Mouse (Mus musculus) limb, embryonic 10.5 days (tissue): ENCODE data around the gene Map3k10. TPM values are rescaled to one million over a fixed set of nuclear protein-coding genes. Genes with fewer than 3 reads are reported as not detected.
"Not testable (repeated sequence)": the region's sequence is repeated elsewhere in the genome, so short reads cannot be mapped to it uniquely, and the experiment has no call there.

ENCODE experiments used
- DNase-seq: peaks from one replicate; pipeline ENCODE4 v3.0.0-alpha.2; 2017; ENCODE audit warnings: low spot score
- H3K27ac ChIP-seq: fragments of 300-500 bp; sonication (generic); 2 replicates; pipeline ENCODE4 v1.5.1; 2016; ENCODE audit warnings: mild to moderate bottlenecking
- H3K27me3 ChIP-seq: fragments of 300-500 bp; sonication (generic); 2 replicates; pipeline ENCODE4 v1.6.1; 2016; ENCODE audit warnings: low read depth, mild to moderate bottlenecking; ENCODE audit not compliant: poor library complexity, severe bottlenecking
- H3K36me3 ChIP-seq: fragments of 300-500 bp; sonication (generic); 2 replicates; pipeline ENCODE4 v1.6.1; 2016; ENCODE audit warnings: mild to moderate bottlenecking, moderate library complexity
- H3K4me1 ChIP-seq: fragments of 300-500 bp; sonication (generic); 2 replicates; pipeline ENCODE4 v1.6.1; 2016
- H3K4me3 ChIP-seq: fragments of 300-500 bp; sonication (generic); 2 replicates; pipeline ENCODE4 v1.5.1; 2016; ENCODE audit warnings: mild to moderate bottlenecking, moderate library complexity
- H3K9me3 ChIP-seq: fragments of 300-500 bp; sonication (generic); replicated peaks from 2 replicates; pipeline ENCODE4 v1.6.1; 2016; ENCODE audit warnings: mild to moderate bottlenecking
- WGBS: fragments of 180-500 bp; shearing (Covaris S2); methylation state at CpG from one replicate; pipeline ENCODE4 v1.1.7; 2016; 5-methylcytosine and 5-hydroxymethylcytosine counted together
- polyA plus RNA-seq: library from polyadenylated mRNA; unstranded; fragments of >200 nt; fragmentation: Nextera tagmentation; extraction: Ambion mirVana; gene quantifications from 2 replicates; pipeline ENCODE4 v1.2.1, GENCODE M21; 2016

Gene Map3k10
- polyA plus RNA-seq, 1 experiment from 2014 or later = 12.3 TPM

DNA sequence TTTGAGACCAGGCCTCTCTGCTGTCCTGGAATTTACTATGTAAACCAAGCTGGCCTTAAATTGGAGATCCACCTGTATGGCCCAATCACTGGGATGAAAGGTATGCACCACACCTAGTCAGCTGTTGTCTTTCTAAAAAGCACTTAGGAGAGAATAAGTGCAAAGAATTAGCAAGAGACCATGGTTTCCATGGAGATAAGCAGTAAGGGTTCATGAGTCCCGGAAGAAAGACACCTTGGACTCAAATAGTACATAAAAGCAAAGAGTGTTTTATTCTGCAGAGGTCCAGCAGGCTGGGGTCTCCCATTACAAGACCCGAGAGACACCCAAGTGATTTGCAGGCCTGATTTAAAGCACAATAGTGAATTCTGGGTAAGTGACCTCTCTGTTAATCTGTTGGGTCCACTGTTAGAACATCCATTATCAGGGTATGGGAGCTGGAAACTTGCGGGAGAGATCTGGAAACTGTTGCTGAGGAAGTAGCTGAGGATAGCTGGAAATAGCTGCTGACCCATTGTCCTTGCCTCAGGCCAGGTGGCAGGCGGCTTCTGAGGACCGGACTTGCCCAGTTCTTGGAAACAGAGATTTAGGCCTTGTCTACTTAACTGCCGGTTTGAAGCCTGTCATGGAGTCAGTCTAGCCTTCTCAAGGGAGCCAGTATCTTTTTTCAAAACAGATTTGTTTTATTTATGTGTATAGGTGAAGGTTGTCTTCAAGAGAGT lies 27.0 kb downstream of the Map3k10 start:
- no peak overlapping the region for H3K4me3 ChIP-seq
- H3K27ac ChIP-seq = no peak overlapping the region
- peaks cover 7% of the 10 kb centered on the region for H3K27me3 ChIP-seq
- DNase-seq = no peak
- 91% methylated on average over 6 of the region's 6 CpGs for WGBS
- H3K4me1 ChIP-seq = no peaks in the 10 kb centered on the region
- H3K36me3 ChIP-seq = no peaks in the 10 kb centered on the region
- no peaks in the 10 kb centered on the region for H3K9me3 ChIP-seq

DNA sequence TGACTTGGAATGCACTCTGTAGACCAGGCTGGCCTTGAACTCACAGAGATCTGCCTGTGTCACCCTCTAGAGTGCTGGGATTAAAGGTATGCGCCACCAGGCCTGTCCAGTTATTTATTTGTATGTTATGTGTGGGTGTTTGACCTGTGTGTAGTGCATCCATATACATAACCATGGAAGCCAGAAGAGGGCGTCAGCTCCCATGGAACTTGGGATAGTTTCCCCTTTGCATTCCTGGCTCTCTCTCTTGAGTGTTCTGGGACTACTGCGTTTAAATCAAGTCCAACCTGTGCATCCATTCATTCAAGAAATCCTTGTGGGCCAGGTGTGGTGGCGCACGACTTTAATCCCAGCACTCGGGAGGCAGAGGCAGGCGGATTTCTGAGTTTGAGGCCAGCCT lies 27.9 kb downstream of the Map3k10 start:
- Histone ChIP-seq H3K27ac (no peak overlapping the region), H3K4me3 (no peak overlapping the region), H3K36me3 (no peaks in the 10 kb centered on the region), H3K4me1 (no peaks in the 10 kb centered on the region), H3K9me3 (no peaks in the 10 kb centered on the region), H3K27me3 (peaks cover under 1% of the 10 kb centered on the region; the same call in 1 of the 2 replicates)
- WGBS = 87% methylated on average over 7 of the region's 7 CpGs
- DNase-seq = no peak

DNA sequence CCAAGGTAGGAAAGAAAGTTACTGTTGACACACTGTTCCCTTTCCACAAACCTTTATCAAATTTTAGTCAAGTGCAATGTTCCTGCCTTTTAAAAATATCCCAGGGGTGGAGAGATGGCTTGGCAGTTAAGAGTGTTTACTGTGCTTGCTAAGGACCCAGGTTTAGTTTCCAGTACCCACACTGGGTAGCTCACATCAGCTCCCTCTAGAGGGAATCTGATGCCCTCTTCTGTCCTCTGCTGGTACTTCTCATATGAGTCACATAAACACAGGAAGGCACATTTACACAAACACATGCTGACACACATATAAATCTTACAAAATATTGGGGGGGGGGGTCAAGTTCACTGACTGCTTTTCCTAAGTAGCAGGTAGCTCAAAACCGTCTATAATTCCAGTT lies 29.9 kb downstream of the Map3k10 start:
- Histone ChIP-seq H3K27ac (no peak overlapping the region), H3K4me3 (no peak overlapping the region), H3K9me3 (no peaks in the 10 kb centered on the region), H3K4me1 (no peaks in the 10 kb centered on the region), H3K27me3 (no peaks in the 10 kb centered on the region), H3K36me3 (peaks cover 3% of the 10 kb centered on the region)
- DNase-seq = no peak
- 44% methylated on average over 1 of the region's 1 CpGs for WGBS

DNA sequence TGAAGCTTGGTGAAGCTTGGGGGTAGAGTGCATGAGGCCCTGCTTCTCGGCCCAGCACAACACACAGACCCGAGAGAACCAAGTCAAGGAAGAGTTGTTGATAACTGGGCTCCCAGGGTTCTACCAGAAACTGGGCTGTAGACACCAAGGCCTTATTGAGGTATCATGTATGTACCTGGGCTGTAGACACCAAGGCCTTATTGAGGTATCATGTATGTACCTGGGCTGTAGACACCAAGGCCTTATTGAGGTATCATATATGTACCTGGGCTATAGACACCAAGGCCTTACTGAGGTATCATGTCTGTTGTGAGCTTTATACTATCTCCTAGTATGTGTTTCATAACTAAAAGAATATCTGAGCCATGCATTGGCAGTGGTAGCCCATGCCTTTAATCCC lies 39.3 kb downstream of the Map3k10 start:
- H3K27me3 ChIP-seq, H3K9me3 ChIP-seq, H3K27ac ChIP-seq, H3K4me3 ChIP-seq, DNase-seq, H3K4me1 ChIP-seq: not testable (repeated sequence)
- peaks cover 78% of the 10 kb centered on the region for H3K36me3 ChIP-seq
- WGBS = 92% methylated on average over 2 of the region's 2 CpGs

DNA sequence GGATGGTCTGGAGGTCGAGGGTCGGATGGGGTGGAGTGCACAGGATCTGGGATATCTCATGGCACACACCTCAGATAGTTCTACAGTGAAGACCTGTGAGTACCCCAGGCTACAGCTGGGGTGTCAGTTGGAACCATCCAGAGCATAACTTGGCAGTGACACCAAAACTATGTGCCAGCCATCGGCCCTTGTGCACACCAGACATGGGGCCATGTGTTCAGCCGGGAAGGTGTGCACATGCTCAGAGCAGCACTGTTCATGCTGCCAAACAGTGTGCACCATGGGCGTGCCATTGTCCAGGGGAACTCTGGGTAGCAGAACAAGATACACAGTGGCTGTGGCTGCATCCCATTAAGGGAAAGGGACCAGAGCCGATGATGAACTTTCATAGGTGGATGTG lies 39.7 kb downstream of the Map3k10 start:
- H3K36me3 ChIP-seq = peaks cover 81% of the 10 kb centered on the region
- 94% methylated on average over 6 of the region's 6 CpGs for WGBS
- H3K4me3 ChIP-seq = no peak overlapping the region
- DNase-seq = no peak
- no peaks in the 10 kb centered on the region for H3K27me3 ChIP-seq
- H3K27ac ChIP-seq = no peak overlapping the region
- H3K9me3 ChIP-seq = no peaks in the 10 kb centered on the region
- no peaks in the 10 kb centered on the region for H3K4me1 ChIP-seq

DNA sequence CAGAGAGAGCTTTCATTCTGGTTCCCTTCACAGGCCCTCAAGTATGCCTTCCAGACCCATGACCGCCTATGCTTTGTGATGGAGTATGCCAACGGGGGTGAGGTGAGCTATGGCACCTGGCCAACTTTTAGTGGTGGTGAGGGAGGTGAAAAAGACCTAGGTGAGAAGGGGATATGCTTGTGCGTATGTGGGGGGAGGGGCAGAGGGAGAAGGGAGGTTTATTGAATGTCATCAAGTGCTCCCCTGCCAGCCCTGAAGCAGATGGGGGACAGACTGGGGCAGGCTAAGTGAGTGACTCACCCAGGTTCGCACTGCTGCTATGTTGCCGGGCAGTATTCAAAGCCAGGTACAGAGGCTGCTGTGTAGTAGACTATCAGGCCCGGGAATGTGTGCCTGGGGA lies 41.2 kb downstream of the Map3k10 start:
- no peaks in the 10 kb centered on the region for H3K27me3 ChIP-seq
- WGBS = 93% methylated on average over 6 of the region's 6 CpGs
- H3K4me3 ChIP-seq = no peak overlapping the region
- H3K4me1 ChIP-seq = no peaks in the 10 kb centered on the region
- no peak overlapping the region for H3K27ac ChIP-seq
- H3K36me3 ChIP-seq = peaks cover 91% of the 10 kb centered on the region
- no peak for DNase-seq
- H3K9me3 ChIP-seq = no peaks in the 10 kb centered on the region

DNA sequence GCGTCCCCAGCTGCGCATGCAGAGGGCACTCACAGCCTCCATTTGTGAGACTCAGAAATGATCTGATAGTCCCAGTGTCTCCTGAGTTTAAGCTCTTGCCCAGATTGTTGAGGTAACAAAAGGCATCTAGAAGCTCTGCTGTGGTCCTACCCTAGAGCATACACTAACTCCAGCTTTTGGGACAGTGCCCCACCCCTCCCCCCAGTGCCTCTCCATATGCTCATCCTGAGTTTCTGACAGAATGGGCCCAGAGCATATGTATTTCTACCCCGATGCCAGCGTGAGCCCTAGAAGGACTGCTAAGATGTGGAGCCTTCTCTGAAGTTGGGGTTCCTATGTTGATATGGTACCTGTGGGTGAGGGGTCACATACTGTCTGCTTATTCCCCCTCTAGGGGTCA lies 43.0 kb downstream of the Map3k10 start:
- H3K27ac ChIP-seq = no peak overlapping the region
- no peak overlapping the region for H3K4me3 ChIP-seq
- H3K9me3 ChIP-seq = no peaks in the 10 kb centered on the region
- no peaks in the 10 kb centered on the region for H3K4me1 ChIP-seq
- peaks cover 91% of the 10 kb centered on the region for H3K36me3 ChIP-seq
- 96% methylated on average over 4 of the region's 4 CpGs for WGBS
- no peak for DNase-seq
- H3K27me3 ChIP-seq = no peaks in the 10 kb centered on the region

DNA sequence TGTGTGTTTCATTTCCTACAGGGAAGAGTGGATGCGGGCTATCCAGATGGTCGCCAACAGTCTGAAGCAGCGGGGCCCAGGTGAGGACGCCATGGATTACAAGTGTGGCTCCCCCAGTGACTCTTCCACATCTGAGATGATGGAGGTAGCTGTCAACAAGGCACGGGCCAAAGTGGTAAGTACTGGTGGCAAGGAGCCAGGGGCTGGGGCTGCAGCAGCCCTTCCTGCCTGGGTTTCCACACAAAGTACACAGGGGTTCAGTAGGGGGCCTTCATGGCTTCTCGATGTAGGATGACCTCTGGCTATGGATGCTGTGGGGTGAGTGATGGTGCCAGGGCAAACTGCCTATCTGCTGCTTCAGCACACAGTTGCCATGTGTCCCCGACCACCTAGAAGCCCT lies 45.6 kb downstream of the Map3k10 start:
- H3K36me3 ChIP-seq = peaks cover 90% of the 10 kb centered on the region
- 96% methylated on average over 7 of the region's 7 CpGs for whole genome bisulfite sequencing
- not testable (repeated sequence) for H3K27me3 ChIP-seq, H3K27ac ChIP-seq, DNase-seq, H3K4me3 ChIP-seq, H3K4me1 ChIP-seq, H3K9me3 ChIP-seq

DNA sequence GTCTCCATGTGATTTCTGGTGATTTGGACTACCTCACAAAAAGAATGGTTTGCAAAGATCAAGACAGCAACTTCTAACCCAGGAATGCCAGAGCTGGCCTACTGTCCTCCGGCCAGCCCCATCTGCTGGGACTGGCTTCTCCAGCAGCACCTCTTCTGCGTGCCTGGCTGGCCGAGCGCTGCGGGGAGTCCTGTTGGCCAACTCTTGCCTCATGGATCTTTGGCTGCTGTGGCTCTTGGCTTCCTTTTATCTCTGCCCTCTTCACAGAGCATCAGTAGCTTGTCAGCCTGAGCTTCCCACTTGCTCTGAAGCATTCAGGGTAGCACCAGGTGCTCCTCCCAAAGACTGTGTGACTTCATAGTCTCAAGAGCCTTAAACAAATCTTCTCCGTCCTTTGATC lies 46.2 kb downstream of the Map3k10 start:
- peaks cover 91% of the 10 kb centered on the region for H3K36me3 ChIP-seq
- H3K27ac ChIP-seq = no peak overlapping the region
- H3K4me1 ChIP-seq = no peaks in the 10 kb centered on the region
- H3K27me3 ChIP-seq = no peaks in the 10 kb centered on the region
- H3K4me3 ChIP-seq = no peak overlapping the region
- 96% methylated on average over 6 of the region's 6 CpGs for WGBS
- DNase-seq = no peak
- H3K9me3 ChIP-seq = no peaks in the 10 kb centered on the region

DNA sequence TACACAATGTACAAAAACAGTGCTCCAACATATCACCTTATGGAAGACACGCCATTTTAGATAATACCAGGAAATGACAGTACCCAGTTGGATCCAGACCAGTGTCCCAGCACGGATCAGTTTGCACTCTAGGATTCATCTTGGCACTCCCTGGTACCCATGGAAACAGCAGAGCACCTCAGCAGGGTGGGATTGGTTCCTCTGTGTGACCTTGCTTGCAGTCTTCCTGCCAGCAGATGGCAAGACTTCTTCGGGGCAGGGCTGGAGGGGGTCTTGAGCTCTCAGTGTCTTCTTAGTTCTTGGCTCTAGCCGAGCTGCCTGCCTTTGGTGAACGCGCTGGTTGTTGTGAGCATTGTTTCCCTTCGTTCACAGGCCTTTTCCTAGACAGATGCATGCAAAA lies 46.7 kb downstream of the Map3k10 start:
- Histone ChIP-seq H3K4me1 (no peaks in the 10 kb centered on the region), H3K27me3 (no peaks in the 10 kb centered on the region), H3K4me3 (no peak overlapping the region), H3K9me3 (no peaks in the 10 kb centered on the region), H3K36me3 (peaks cover 91% of the 10 kb centered on the region), H3K27ac (no peak overlapping the region)
- no peak for DNase-seq
- WGBS = 93% methylated on average over 7 of the region's 7 CpGs

DNA sequence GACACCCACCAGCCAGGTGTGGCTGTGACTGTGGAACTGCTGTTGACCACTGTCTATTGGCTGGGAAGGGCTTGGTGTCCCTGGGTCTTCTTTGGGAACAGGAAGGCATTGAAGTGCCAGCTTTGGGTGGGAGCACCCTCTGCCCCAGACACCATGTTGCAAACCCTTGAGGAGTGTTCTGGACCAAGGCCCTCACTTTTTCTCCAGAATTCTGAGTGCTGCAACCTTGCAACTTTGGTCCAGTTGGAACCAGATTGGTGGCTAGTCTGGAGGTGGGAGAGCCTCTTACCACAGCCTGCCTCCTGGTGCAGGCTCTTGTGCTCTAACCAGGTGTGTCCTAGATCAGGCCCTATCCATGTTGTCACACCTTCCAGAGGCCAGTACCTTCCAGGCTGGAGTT lies 49.4 kb downstream of the Map3k10 start:
- Histone ChIP-seq H3K27ac (no peak overlapping the region), H3K9me3 (no peaks in the 10 kb centered on the region), H3K27me3 (no peaks in the 10 kb centered on the region), H3K4me3 (no peak overlapping the region), H3K36me3 (peaks cover 96% of the 10 kb centered on the region), H3K4me1 (no peaks in the 10 kb centered on the region)
- DNase-seq = no peak

DNA sequence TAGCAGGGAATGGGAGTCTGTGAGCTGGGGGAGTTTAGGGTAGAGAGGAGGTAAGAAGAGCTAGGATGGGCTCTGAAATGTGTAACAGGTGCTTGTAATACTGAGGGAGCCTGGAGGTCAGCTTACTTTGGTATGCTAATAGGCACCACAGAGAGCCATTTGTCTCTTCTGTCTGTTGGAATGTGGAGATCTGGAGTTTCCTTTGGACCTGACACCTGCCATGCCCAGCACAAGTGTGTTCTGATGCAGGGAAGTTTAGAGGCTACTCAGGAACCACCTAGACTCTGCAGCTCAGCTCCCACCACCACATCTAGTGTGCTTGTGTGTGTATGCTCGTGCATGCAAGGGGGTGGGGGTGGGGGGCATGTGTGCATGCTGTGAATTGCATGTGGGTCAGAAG lies 52.2 kb downstream of the Map3k10 start:
- H3K27ac ChIP-seq = no peak overlapping the region
- H3K36me3 ChIP-seq = peaks cover 96% of the 10 kb centered on the region
- H3K9me3 ChIP-seq = no peaks in the 10 kb centered on the region
- H3K4me1 ChIP-seq = no peaks in the 10 kb centered on the region
- no peak overlapping the region for H3K4me3 ChIP-seq
- 81% methylated on average over 1 of the region's 1 CpGs for WGBS
- no peaks in the 10 kb centered on the region for H3K27me3 ChIP-seq
- DNase-seq = no peak

DNA sequence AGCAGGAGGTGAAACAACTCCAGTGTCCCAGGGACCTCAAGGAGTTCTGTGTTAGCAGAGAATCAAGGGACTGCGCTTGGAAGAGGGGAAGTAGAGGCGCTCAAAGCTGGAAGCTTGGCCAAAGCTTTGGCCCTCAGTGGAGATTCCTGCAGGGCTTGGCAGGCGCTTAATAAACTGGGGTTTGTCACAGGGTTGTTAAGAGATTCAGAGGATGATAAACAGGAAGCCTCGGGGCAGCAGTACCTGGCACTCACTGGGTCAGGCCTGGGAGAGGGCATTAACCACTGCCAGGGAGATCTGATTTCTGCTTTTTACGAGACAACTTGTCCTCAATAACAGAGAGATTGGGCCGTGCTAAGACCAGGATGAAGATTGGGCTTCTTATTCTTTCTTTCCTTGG lies 53.4 kb downstream of the Map3k10 start:
- peaks cover 96% of the 10 kb centered on the region for H3K36me3 ChIP-seq
- H3K4me3 ChIP-seq = no peak overlapping the region
- H3K9me3 ChIP-seq = no peaks in the 10 kb centered on the region
- no peaks in the 10 kb centered on the region for H3K4me1 ChIP-seq
- DNase-seq = no peak
- no peaks in the 10 kb centered on the region for H3K27me3 ChIP-seq
- H3K27ac ChIP-seq = no peak overlapping the region
- 75% methylated on average over 6 of the region's 6 CpGs for WGBS
